ENCODE assay signal across 16 mouse cellular contexts in the genomic region with DNA sequence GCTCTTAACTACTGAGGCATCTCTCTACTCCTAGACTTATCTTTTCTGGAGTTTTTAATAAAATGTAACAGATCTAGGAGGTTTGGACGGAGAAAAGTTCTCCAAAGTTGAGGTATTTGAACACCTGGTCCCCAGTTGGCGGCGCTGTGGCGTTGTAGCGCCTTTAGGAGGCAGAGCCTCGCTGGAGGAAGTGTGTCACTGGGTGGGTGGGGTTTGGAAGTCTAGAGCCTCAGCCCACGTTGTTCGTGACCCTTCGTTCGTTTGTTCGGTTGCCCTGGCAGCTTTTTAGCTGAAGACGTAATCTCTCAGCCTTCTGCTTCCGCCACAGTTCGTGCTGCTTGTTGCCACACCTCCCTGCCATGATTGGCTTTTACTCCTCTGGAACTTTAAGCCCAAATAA. TPM values are rescaled to one million over a fixed set of nuclear protein-coding genes. Genes with fewer than 3 reads are reported as not detected.
A peak's percentile ranks its signal among the peaks of the same experiment; 100 is the strongest.
DNase-seq lines count a peak whose midpoint lies in the region; ATAC-seq and TF ChIP-seq lines count a peak whose summit lies in the region.
"Had no signal": no experiment of that assay in that cellular context is flagged by ENCODE, and none has a peak within 500 bp of the region (broad histone marks: within the 10 kb centered on the region; RNA-seq: fewer than 3 reads in every experiment).

No protein-coding gene starts in this region.

- peak; percentile 21; the same call in 1 of the 2 replicates for ATAC-seq in common myeloid progenitor, adult 5-6 weeks (replicated peaks; ENCODE audit: low read depth, poor library complexity, severe bottlenecking)
- no peak for ATAC-seq in neural tube, embryonic 15.5 days (ENCODE audit: low FRiP score)
- ATAC-seq: hindbrain, postnatal 0 days had no signal

- H3K27ac ChIP-seq in ES-Bruce4 (ENCODE audit: insufficient read depth, low read length): no peak overlapping the region
- no peak overlapping the region for H3K27ac ChIP-seq in neural tube, embryonic 15.5 days (replicated peaks)
- no peak overlapping the region for H3K27ac ChIP-seq in gastrocnemius, adult 2 months
- H3K27ac ChIP-seq: embryonic facial prominence, embryonic 13.5 days; forebrain, embryonic 12.5 days; hindbrain, postnatal 0 days; kidney, postnatal 0 days; limb, embryonic 15.5 days; macrophage had no signal

- intact Hi-C loops in gastrocnemius, adult 2 months (cut with DNase I): no loop called here

- TF ChIP-seq EP300 in ES-Bruce4 (IDR thresholded peaks at IDR 0.05; ENCODE audit: insufficient read depth, low read depth, low read length): no peak

- peak; percentile 84 for TF ChIP-seq CTCF in ES-Bruce4 (IDR thresholded peaks at IDR 0.05; ENCODE audit: low read depth, low read length)
- no peak for TF ChIP-seq CTCF in gastrocnemius, adult 2 months (IDR thresholded peaks at IDR 0.05)

- no peak for TF ChIP-seq POLR2A in ES-Bruce4 (IDR thresholded peaks at IDR 0.05; ENCODE audit: insufficient read depth, low read length)

- peak; percentile 70 for DNase-seq in CD4-positive, CD25-positive, alpha-beta regulatory T cell, adult 2 months (ENCODE audit: low read depth, low spot score)
- peak; percentile 2 to 5 for DNase-seq in natural killer cell, adult 2 months (ENCODE audit: low spot score in 2 of 2)
- no peak for DNase-seq in cerebellum, adult 11 months
- no peak for DNase-seq in gastrocnemius, adult 2 months
- DNase-seq: cerebellum, postnatal 10 days; gastrocnemius, postnatal 25 days; retina, postnatal 1 day had no signal

- H3K36me3 ChIP-seq in ES-Bruce4 (ENCODE audit: control insufficient read depth, insufficient read depth, low read length, poor library complexity, severe bottlenecking): no peaks in the 10 kb centered on the region
- no peaks in the 10 kb centered on the region for H3K36me3 ChIP-seq in neural tube, embryonic 15.5 days
- H3K36me3 ChIP-seq: embryonic facial prominence, embryonic 13.5 days; forebrain, embryonic 12.5 days; limb, embryonic 15.5 days had no signal

- H3K4me3 ChIP-seq in ES-Bruce4 (ENCODE audit: low read depth, low read length): peak overlapping the region; percentile 20
- no peak overlapping the region for H3K4me3 ChIP-seq in neural tube, embryonic 15.5 days (replicated peaks)
- no peak overlapping the region for H3K4me3 ChIP-seq in gastrocnemius, adult 2 months
- H3K4me3 ChIP-seq: embryonic facial prominence, embryonic 13.5 days; forebrain, embryonic 12.5 days; limb, embryonic 15.5 days had no signal

- H3K9ac ChIP-seq in ES-Bruce4 (ENCODE audit: low read depth, poor library complexity, severe bottlenecking): peak overlapping the region; percentile 25; the same call in 1 of the 2 replicates
- no peak overlapping the region for H3K9ac ChIP-seq in neural tube, embryonic 15.5 days (replicated peaks)
- H3K9ac ChIP-seq: embryonic facial prominence, embryonic 13.5 days; forebrain, embryonic 12.5 days; limb, embryonic 15.5 days had no signal

- 77% methylated on average over 14 of the region's 14 CpGs for WGBS in neural tube, embryonic 15.5 days

- H3K4me2 ChIP-seq in neural tube, embryonic 15.5 days: no peak overlapping the region
- H3K4me2 ChIP-seq: embryonic facial prominence, embryonic 13.5 days; forebrain, embryonic 12.5 days; limb, embryonic 15.5 days had no signal

- no peaks in the 10 kb centered on the region for H3K9me3 ChIP-seq in ES-Bruce4 (replicated peaks; ENCODE audit: control insufficient read depth, insufficient read depth, low read length, poor library complexity, severe bottlenecking)
- no peaks in the 10 kb centered on the region for H3K9me3 ChIP-seq in neural tube, embryonic 15.5 days (replicated peaks)
- H3K9me3 ChIP-seq: embryonic facial prominence, embryonic 13.5 days; limb, embryonic 15.5 days had no signal

- no peaks in the 10 kb centered on the region for H3K27me3 ChIP-seq in ES-Bruce4 (ENCODE audit: control insufficient read depth, insufficient read depth, low read length, poor library complexity, severe bottlenecking)
- H3K27me3 ChIP-seq in neural tube, embryonic 15.5 days (replicated peaks): 0 out of 2 replicates have a peak, but pooled peaks cover 2% of the 10 kb centered on the region
- H3K27me3 ChIP-seq: forebrain, embryonic 12.5 days; limb, embryonic 15.5 days had no signal

- no peaks in the 10 kb centered on the region for H3K4me1 ChIP-seq in ES-Bruce4 (ENCODE audit: control insufficient read depth, insufficient read depth, low read length)
- H3K4me1 ChIP-seq in neural tube, embryonic 15.5 days: no peaks in the 10 kb centered on the region

RNA-seq across cellular contexts. Expression of gene Sfmbt2, which starts 58.6 kb away (rescaled TPM):
- 93.4 and 103 TPM in 2 replicates for polyA plus RNA-seq in ES-Bruce4 (2011; ENCODE audit: insufficient read depth, insufficient read length, low read depth, missing spikeins)
- total RNA-seq in common myeloid progenitor, adult 5-6 weeks (2017): 0.78 and 2.4 TPM in 2 replicates
- polyA plus RNA-seq in neural tube, embryonic 15.5 days (2015; fragmentation: Nextera tagmentation; extraction: Ambion mirVana): 6.5 and 7.1 TPM in 2 replicates
- under 1 TPM; 0.05 to 0.08 TPM for total RNA-seq in gastrocnemius, adult 2 months (2021)

Comparison
In these comparisons a context has a peak if more than half of its experiments do, and no peak if none do; other contexts are left out.
1. DNase-seq: peak in CD4-positive, CD25-positive, alpha-beta regulatory T cell, adult 2 months (single experiment) and natural killer cell, adult 2 months (2 of 2); none in cerebellum, adult 11 months (single experiment) and gastrocnemius, adult 2 months (single experiment).